Mouse (Mus musculus) megakaryocyte, embryonic 14.5 days (primary cell): ENCODE data around the gene Kcnip3.

Source experiments
- FLI1 ChIP-seq: IDR thresholded peaks from 2 replicates; pipeline ENCODE4 v1.6.1; 2012; ENCODE audit warnings: low read length, inconsistent platforms, mixed read lengths
- GATA1 ChIP-seq: IDR thresholded peaks from 3 replicates; pipeline ENCODE4 v1.6.1; 2012; ENCODE audit warnings: mixed read lengths, low read length, inconsistent platforms, borderline replicate concordance

DNA sequence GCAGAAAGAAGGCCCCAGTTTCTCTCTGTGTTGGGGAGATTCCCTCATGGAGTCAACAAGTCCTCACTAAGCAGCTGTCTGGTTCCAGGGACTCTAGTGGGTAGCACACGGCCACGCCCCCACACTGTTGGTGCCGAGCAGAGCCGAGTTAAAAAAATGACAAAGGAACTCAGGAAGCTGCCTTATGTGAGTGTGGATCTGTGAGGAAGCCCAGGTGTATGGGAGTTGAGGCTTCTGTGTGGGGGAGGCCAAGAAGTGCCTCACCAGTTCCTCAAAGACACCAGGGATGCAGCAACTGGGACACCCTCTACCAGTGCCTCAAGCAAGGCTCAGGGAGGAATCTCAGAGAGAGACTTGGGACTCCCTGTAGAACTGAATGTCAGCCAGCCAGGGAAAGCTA, 42.7 kb downstream of the Kcnip3 start:
- no peak for TF ChIP-seq GATA1
- TF ChIP-seq FLI1: no peak
